Mouse (Mus musculus) spleen, postnatal 36 days (tissue): ENCODE measurements around the gene Fuom.
"Not testable (repeated sequence)": the region's sequence is repeated elsewhere in the genome, so short reads cannot be mapped to it uniquely, and the experiment has no call there.

ENCODE experiments used
- DNase-seq, 2 experiments: peaks; one replicate each; pipeline ENCODE4 v3.0.0; 2022; ENCODE audit warnings: low spot score in 2 of 2, mixed read lengths in 1 of 2

Gene Fuom

GRCm38 (mm10) chr7:140101993-140102860 lies at the start of gene Fuom:
Fuom (minus strand) TSS chr7:140102441.
- peak; percentile 76 to 82 for DNase-seq

- DNase-seq = no peak
These were observed 42.3 kb upstream of the Fuom start for GRCm38 (mm10) chr7:140144550-140144949.

- peak; percentile 61 to 63 for DNase-seq
These were observed 39.1 kb upstream of the Fuom start for GRCm38 (mm10) chr7:140141350-140141749.

- no peak for DNase-seq
These were observed 35.7 kb upstream of the Fuom start for GRCm38 (mm10) chr7:140138021-140138310.

- DNase-seq = peak; percentile 89 to 93
These were observed 35.1 kb upstream of the Fuom start, which contains the start of gene Mtg1 for GRCm38 (mm10) chr7:140137135-140138020. Mtg1 (plus strand) TSS chr7:140137564.

GRCm38 (mm10) chr7:140135106-140135770 lies 33.0 kb upstream of the Fuom start:
- DNase-seq = no peak

GRCm38 (mm10) chr7:140134033-140134432 lies 31.8 kb upstream of the Fuom start:
- not testable (repeated sequence) for DNase-seq

- not testable (repeated sequence) for DNase-seq
These were observed 29.9 kb upstream of the Fuom start for GRCm38 (mm10) chr7:140132184-140132583.

GRCm38 (mm10) chr7:140127911-140128310 lies 25.7 kb upstream of the Fuom start:
- no peak for DNase-seq

- DNase-seq = no peak
These were observed 24.7 kb upstream of the Fuom start for GRCm38 (mm10) chr7:140126934-140127333.

GRCm38 (mm10) chr7:140126022-140126350 lies 23.7 kb upstream of the Fuom start:
- DNase-seq = no peak

- peak; percentile 91 to 94 for DNase-seq
These were observed 23.2 kb upstream of the Fuom start for GRCm38 (mm10) chr7:140125278-140126021.

GRCm38 (mm10) chr7:140124382-140124781 lies 22.1 kb upstream of the Fuom start:
- DNase-seq = no peak

- DNase-seq = no peak
These were observed 20.5 kb upstream of the Fuom start for GRCm38 (mm10) chr7:140122765-140123164.

- DNase-seq = no peak
These were observed 19.2 kb upstream of the Fuom start for GRCm38 (mm10) chr7:140121338-140121910.

GRCm38 (mm10) chr7:140120484-140120883 lies 18.2 kb upstream of the Fuom start:
- no peak for DNase-seq

GRCm38 (mm10) chr7:140116329-140117054 lies 14.3 kb upstream of the Fuom start, which contains the start of gene Echs1:
Echs1 (minus strand) TSS chr7:140116476.
- peak; percentile 91 to 92 for DNase-seq

GRCm38 (mm10) chr7:140115583-140116328 lies 13.5 kb upstream of the Fuom start, which contains the start of gene Paox:
Paox (plus strand) TSS chr7:140115799.
- peak in 1 of 2 experiments; percentile 29 for DNase-seq

- no peak for DNase-seq
These were observed 9.7 kb upstream of the Fuom start for GRCm38 (mm10) chr7:140111943-140112342.
